11 mouse cellular contexts compared by ENCODE assay signal in the genomic region with DNA sequence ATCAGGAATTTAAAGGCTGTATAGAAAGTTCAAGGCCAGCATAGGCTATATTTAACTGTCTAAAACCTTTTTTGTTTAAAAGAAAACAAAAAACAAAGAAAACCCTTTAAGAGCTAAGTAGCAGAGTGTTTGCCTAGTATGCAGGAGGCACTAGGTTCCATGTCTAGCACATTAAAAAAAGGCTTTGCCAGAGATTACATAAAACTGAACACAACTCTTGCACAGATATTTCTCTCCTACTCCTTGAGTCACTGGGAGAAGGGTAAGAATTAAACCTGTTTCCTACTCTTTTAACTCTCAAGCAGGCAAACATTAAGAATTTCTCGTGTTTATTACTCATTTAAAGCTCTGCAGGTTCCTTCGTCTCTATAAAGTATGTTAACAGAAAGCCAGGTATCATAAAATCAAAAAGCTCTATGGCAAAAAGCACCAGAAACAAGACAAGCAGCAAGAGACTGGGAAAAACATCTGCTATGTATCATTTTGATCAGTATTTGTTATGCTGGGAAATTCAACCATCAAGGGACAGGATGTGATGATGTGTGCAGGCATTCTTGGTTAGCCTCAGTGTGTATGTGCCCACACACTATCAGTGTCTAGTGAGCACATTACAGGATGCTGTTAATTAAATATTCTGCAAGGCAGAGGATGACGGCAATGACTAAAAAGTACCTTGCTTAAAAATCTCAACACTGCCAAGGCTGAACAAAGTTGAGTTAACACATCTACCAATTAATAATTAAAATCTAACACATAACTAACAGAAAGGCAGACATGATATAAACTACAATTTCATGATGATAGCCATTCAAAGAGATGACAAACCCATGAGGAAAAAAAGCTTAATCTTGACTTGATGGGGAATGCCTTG. TPM values are rescaled to one million over a fixed set of nuclear protein-coding genes. Genes with fewer than 3 reads are reported as not detected.
DNase-seq lines count a peak whose midpoint lies in the region; TF ChIP-seq lines count a peak whose summit lies in the region.
"Had no signal": no experiment of that assay in that cellular context is flagged by ENCODE, and none has a peak within 500 bp of the region (broad histone marks: within the 10 kb centered on the region; RNA-seq: fewer than 3 reads in every experiment).

No protein-coding gene starts in this region.

- H3K4me1 ChIP-seq in lung, adult 2 months (ENCODE audit: control insufficient read depth, insufficient read depth, low read length): peaks cover 12% of the 10 kb centered on the region

- peak overlapping the region; percentile 46; the same call in 1 of the 2 replicates for H3K27ac ChIP-seq in gastrocnemius, adult 2 months

- no peak for DNase-seq in gastrocnemius, adult 2 months
- no peak for DNase-seq in gastrocnemius, postnatal 14 days
- peak; percentile 7 for DNase-seq in lung, postnatal 25 days (ENCODE audit: low spot score)
- DNase-seq in lung, adult 2 months: no peak
- peak; percentile 85 for DNase-seq in T-cell, adult 2 months (ENCODE audit: low spot score)
- DNase-seq in natural killer cell, adult 2 months (ENCODE audit: low spot score in 2 of 2): peak; percentile 14 to 15
- no peak for DNase-seq in cerebellum, adult 11 months
- DNase-seq in left cerebral cortex, postnatal 14 days (ENCODE audit: low spot score in 2 of 2): no peak
- DNase-seq: kidney, postnatal 25 days; lung, embryonic 14.5 days; midbrain, embryonic 14.5 days had no signal

- no peak overlapping the region for H3K4me3 ChIP-seq in gastrocnemius, adult 2 months
- no peak overlapping the region for H3K4me3 ChIP-seq in lung, adult 2 months (replicated peaks; ENCODE audit: extremely low read depth, low read depth, low read length)

- TF ChIP-seq CTCF in gastrocnemius, adult 2 months (IDR thresholded peaks at IDR 0.05): no peak
- no peak for TF ChIP-seq CTCF in lung, adult 2 months (IDR thresholded peaks at IDR 0.05; ENCODE audit: insufficient read depth, low read length)

- TF ChIP-seq POLR2A in lung, adult 2 months (IDR thresholded peaks at IDR 0.05; ENCODE audit: borderline replicate concordance, extremely low read depth, low read depth, low read length): no peak

- intact Hi-C loops in gastrocnemius, adult 2 months (cut with DNase I): no loop called here
- intact Hi-C loops in gastrocnemius, postnatal 14 days (cut with DNase I; ENCODE audit: low total_unique reads): no loop called here
- intact Hi-C loops in left cerebral cortex, postnatal 14 days (cut with DNase I): no loop called here

- WGBS in lung, adult 2 months: 40% methylated on average over 3 of the region's 3 CpGs

RNA-seq across cellular contexts. Expression of gene Ccl25, which starts 11.5 kb away (rescaled TPM):
- total RNA-seq in gastrocnemius, adult 2 months (2021): 10 to 100 TPM in 1 of 2 experiments, 1 to 10 TPM in 1; 8.2 to 14.6 TPM
- total RNA-seq in gastrocnemius, postnatal 14 days (2021): 1 to 10 TPM; 8.7 to 9.4 TPM
- 1.6 and 3.6 TPM in 2 replicates for polyA plus RNA-seq in lung, adult 2 months (2012; rRNA removed)
- total RNA-seq in left cerebral cortex, postnatal 14 days (2021): 10 to 100 TPM; 20.9 to 26.6 TPM

RNA-seq across cellular contexts. Expression of gene Elavl1, which starts 11.7 kb away (rescaled TPM):
- 10 to 100 TPM; 46.4 to 49.8 TPM for total RNA-seq in gastrocnemius, adult 2 months (2021)
- 10 to 100 TPM; 42.6 to 47.7 TPM for total RNA-seq in gastrocnemius, postnatal 14 days (2021)
- 21.1 and 23.9 TPM in 2 replicates for polyA plus RNA-seq in lung, adult 2 months (2012; rRNA removed)
- total RNA-seq in left cerebral cortex, postnatal 14 days (2021): 10 to 100 TPM; 72.2 to 72.5 TPM

RNA-seq across cellular contexts. Expression of gene Timm44, which starts 37.8 kb away (rescaled TPM):
- total RNA-seq in gastrocnemius, adult 2 months (2021): 10 to 100 TPM; 61.8 to 76.6 TPM
- 10 to 100 TPM; 67.8 to 82.1 TPM for total RNA-seq in gastrocnemius, postnatal 14 days (2021)
- 32.9 and 44.6 TPM in 2 replicates for polyA plus RNA-seq in lung, adult 2 months (2012; rRNA removed)
- total RNA-seq in left cerebral cortex, postnatal 14 days (2021): 10 to 100 TPM; 59.4 to 65.0 TPM

RNA-seq across cellular contexts. Expression of gene Ctxn1, which starts 54.4 kb away (rescaled TPM):
- total RNA-seq in gastrocnemius, adult 2 months (2021): under 1 TPM; 0.41 to 0.45 TPM
- 1 to 10 TPM; 1.4 to 2.5 TPM for total RNA-seq in gastrocnemius, postnatal 14 days (2021)
- polyA plus RNA-seq in lung, adult 2 months (2012; rRNA removed): 33.4 and 41.4 TPM in 2 replicates
- total RNA-seq in left cerebral cortex, postnatal 14 days (2021): 100 to 1,000 TPM; 590 to 595 TPM

Comparison
In these comparisons a context has a peak if more than half of its experiments do, and no peak if none do; other contexts are left out.
1. DNase-seq: peak in lung, postnatal 25 days (single experiment), T-cell, adult 2 months (single experiment) and natural killer cell, adult 2 months (2 of 2); none in gastrocnemius, adult 2 months (single experiment), gastrocnemius, postnatal 14 days (single experiment), lung, adult 2 months (single experiment), cerebellum, adult 11 months (single experiment) and left cerebral cortex, postnatal 14 days (0 of 2).